Mouse (Mus musculus) spleen, postnatal 0 days (tissue): ENCODE results near the gene Timm17a. TPM values are rescaled to one million over a fixed set of nuclear protein-coding genes. Genes with fewer than 3 reads are reported as not detected.

Experiments
- polyA plus RNA-seq: library from polyadenylated mRNA; unstranded; fragments of >200 nt; fragmentation: Nextera tagmentation; extraction: Ambion mirVana; gene quantifications from 2 replicates; pipeline ENCODE4 v1.2.1, GENCODE M21; 2015

The Timm17a gene
- polyA plus RNA-seq = 136 and 154 TPM in 2 replicates

DNA sequence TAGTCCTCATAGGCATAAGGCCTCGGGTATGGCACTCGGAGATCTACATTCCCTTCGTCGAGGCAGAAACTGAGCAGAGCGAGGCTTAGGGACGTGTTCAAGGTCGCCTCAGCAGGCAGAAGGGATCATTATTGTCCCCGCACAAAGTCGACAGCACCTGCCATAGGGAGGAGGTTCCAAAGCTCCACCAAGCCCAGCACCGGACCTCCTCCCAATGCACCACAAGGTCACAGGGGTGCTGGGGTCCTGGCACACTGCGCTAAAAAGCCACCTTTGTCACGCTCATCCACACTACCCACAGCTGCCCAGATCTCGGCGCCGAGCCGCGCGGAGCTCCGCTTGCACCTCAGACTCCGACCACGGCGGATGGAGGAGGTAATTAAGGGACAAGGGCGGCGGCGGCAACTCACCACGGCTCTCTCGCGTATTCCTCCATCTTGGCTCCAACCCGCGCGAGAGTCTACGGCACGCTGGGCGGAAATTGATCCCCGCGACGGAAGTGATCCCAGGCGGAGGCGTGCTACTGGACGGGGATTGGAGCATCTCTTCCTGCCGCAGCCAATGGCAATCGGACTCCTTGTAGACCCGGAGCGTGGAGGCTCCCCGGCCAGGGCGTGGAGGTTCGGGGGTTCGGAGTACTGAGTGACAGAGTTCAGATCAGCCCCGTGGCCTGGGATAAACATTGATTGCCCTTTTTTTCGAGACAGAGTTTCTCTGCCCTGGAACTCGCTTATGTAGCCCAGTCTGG is at the start of gene Timm17a:
Gene Timm17a (minus strand): TSS at position 495 of the 748 bp plus-strand sequence.

DNA sequence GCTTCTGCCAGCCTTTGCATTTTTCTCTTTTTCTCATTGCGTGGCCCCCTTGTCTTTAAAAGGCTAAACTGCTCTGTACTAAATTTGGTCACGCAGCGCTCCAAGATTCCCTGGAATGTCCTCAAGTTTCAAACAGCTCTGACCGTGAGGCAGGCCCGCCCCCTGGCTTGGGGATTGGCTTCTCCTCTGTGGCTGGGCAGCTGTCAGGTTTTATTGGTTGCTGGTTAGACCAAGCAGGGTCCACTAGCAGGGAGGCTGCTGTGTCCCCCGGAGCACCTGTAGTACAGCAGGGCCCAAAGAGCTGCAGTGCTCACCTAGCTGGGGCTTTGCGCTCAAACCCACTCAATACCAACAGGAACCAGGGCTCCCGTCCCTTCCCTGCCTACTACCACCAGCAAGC is 11.0 kb upstream of the Timm17a start, which contains the start of gene Lmod1:
Gene Lmod1 (plus strand): TSS at position 237 of the 400 bp plus-strand sequence.

DNA sequence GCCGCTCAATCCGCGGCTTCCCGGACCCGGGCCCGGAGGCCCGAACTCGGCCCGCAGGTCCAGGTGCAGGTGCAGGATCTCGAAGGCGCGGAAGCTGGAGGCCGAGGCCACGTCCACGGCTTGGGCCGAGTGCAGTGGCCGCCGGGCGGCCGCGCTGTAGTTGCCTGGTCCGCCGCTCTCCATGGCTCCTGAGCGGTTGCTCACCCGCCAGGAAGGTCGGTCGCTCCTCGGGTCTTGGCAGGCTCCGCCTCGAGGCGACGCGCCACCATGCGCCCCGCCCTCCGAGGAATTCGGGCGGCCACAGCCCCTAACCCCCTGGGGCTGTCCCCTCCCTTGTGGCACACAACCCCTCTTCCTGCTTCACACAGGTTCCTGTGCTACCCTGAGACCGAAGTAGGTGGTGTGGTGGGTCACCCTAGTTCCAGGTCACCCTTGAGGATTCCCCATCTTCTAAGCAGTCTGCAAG is 29.7 kb downstream of the Timm17a start, which contains the start of gene Rnpep:
Gene Rnpep (minus strand): TSS at position 259 of the 466 bp plus-strand sequence.

DNA sequence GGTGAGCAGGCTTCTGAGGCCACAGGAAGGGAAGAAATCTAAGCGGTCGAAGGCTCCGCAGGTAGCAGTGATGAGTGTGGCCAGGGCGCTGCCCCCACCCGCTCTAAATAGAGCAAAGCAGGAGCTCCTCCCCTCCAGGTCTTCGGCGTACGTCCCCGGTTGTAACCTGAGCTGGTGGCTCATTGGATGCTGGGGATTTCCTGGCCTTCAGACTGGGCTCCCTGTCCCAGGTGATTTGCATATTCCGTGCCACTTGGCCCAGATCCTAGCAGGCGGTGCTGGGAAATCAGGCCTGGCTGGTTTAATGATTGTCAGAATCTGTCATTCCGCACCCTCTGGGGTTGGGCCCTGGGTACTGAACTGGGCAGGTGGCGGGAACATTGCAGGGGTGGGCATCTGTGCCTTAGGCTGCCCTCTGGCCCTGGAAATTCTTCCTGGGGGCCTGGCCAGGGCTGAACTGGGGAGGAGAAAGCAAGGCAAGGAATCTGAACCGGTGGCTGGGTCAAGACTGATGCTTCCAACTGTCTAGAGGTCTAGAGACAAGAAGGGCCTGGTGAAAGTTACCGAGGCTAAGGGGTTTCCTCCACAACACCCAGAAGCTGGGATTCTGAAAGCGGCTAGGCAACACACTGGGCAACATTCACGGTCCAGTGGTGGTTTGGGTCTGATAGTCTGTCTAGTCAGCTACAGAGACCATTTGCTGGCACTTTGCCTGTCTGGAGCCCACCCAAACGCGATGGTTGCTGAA is 55.0 kb downstream of the Timm17a start, which contains the start of gene Elf3:
Gene Elf3 (minus strand): TSS at position 189 of the 748 bp plus-strand sequence.

Other genes with a start within 250 kb of the Timm17a start
- 6.3 and 8.7 TPM in 2 replicates for gene Lgr6, start 208.5 kb downstream of the Timm17a start, polyA plus RNA-seq
- gene Ptpn7, start 181.1 kb downstream of the Timm17a start, polyA plus RNA-seq = 26.3 and 26.9 TPM in 2 replicates
- 17.4 and 25.4 TPM in 2 replicates for gene Arl8a, start 167.0 kb downstream of the Timm17a start, polyA plus RNA-seq
- not detected in 2 replicates for gene Gpr37l1, start 146.1 kb downstream of the Timm17a start, polyA plus RNA-seq
- 0.17 TPM in 1 of 2 replicates, not detected in the other for gene Elf3, start 55.2 kb downstream of the Timm17a start, polyA plus RNA-seq
- gene Rnpep, start 29.7 kb downstream of the Timm17a start, polyA plus RNA-seq = 32.8 and 40.2 TPM in 2 replicates
- gene Lmod1, start 11.0 kb upstream of the Timm17a start, polyA plus RNA-seq = 1.1 and 1.2 TPM in 2 replicates
- gene Shisa4, start 61.5 kb upstream of the Timm17a start, polyA plus RNA-seq = 6.0 and 8.9 TPM in 2 replicates
- gene Ipo9, start 116.7 kb upstream of the Timm17a start, polyA plus RNA-seq = 30.0 and 31.7 TPM in 2 replicates